In genomic region chrX:161971961-161972502, GRCm38 (mm10) we compare ENCODE assay signal across 21 mouse cellular contexts.
A peak's percentile ranks its signal among the peaks of the same experiment; 100 is the strongest.
DNase-seq lines count a peak whose midpoint lies in the region; ATAC-seq and TF ChIP-seq lines count a peak whose summit lies in the region.
"Had no signal": no experiment of that assay in that cellular context is flagged by ENCODE, and none has a peak within 500 bp of the region (broad histone marks: within the 10 kb centered on the region; RNA-seq: fewer than 3 reads in every experiment).

No protein-coding gene starts in this region.

- H3K79me2 ChIP-seq in MEL (ENCODE audit: control insufficient read depth, insufficient read depth, low read length, poor library complexity), result no peaks in the 10 kb centered on the region

- no peak overlapping the region for H3K4me3 ChIP-seq in liver, embryonic 11.5 days (ENCODE audit: low read depth, low read length)
- H3K4me3 ChIP-seq in MEL (ENCODE audit: control insufficient read depth in 1 of 2, insufficient read depth in 1 of 2, low read depth in 2 of 2, low read length in 2 of 2), result no peak overlapping the region
- no peak overlapping the region for H3K4me3 ChIP-seq in liver, embryonic 14.5 days (ENCODE audit: insufficient read depth in 1 of 2, low read depth in 2 of 2, low read length in 2 of 2)
- H3K4me3 ChIP-seq: embryonic facial prominence, embryonic 13.5 days; forebrain, embryonic 12.5 days; heart, embryonic 13.5 days; hindbrain, embryonic 13.5 days had no signal

- TF ChIP-seq CTCF in MEL (IDR thresholded peaks at IDR 0.05 in 2 of 3, conservative IDR thresholded peaks at IDR 0.05 in 1 of 3; ENCODE audit: control insufficient read depth in 1 of 3, insufficient read depth in 1 of 3, low read depth in 2 of 3, low read length in 3 of 3, poor library complexity in 1 of 3, severe bottlenecking in 1 of 3), result no peak
- TF ChIP-seq CTCF in liver, embryonic 14.5 days (IDR thresholded peaks at IDR 0.05; ENCODE audit: low read depth), result no peak

- 0 out of 2 replicates have a peak, but pooled peaks cover 5% of the 10 kb centered on the region for H3K4me1 ChIP-seq in liver, embryonic 11.5 days (replicated peaks; ENCODE audit: control insufficient read depth, insufficient read depth, low read length)
- H3K4me1 ChIP-seq in MEL (ENCODE audit: control insufficient read depth in 1 of 2, insufficient read depth in 2 of 2, low read length in 2 of 2), result peaks cover 7 to 21% of the 10 kb centered on the region in 2 experiments
- H3K4me1 ChIP-seq in liver, embryonic 14.5 days (replicated peaks; ENCODE audit: control insufficient read depth in 2 of 2, insufficient read depth in 2 of 2, low read length in 1 of 2), result peaks cover 0 to 4% of the 10 kb centered on the region in 2 experiments; a peak in 1 of 4 replicates
- H3K4me1 ChIP-seq: hindbrain, embryonic 13.5 days had no signal

- H3K36me3 ChIP-seq in liver, embryonic 11.5 days (ENCODE audit: control insufficient read depth, insufficient read depth, low read length), result no peaks in the 10 kb centered on the region
- H3K36me3 ChIP-seq in MEL (ENCODE audit: control insufficient read depth in 1 of 2, insufficient read depth in 2 of 2, low read length in 2 of 2), result peaks cover 0 to 28% of the 10 kb centered on the region in 2 experiments; a peak in 2 of 4 replicates
- H3K36me3 ChIP-seq in liver, embryonic 14.5 days (replicated peaks; ENCODE audit: control insufficient read depth, insufficient read depth, low read depth), result no peaks in the 10 kb centered on the region
- H3K36me3 ChIP-seq: embryonic facial prominence, embryonic 13.5 days; forebrain, embryonic 12.5 days; G1E; heart, embryonic 13.5 days; hindbrain, embryonic 13.5 days had no signal

- ATAC-seq in liver, embryonic 11.5 days (replicated peaks; ENCODE audit: low FRiP score), result peak; percentile 80
- peak; percentile 75 for ATAC-seq in liver, embryonic 14.5 days (ENCODE audit: insufficient read depth)
- peak; percentile 81 for ATAC-seq in megakaryocyte-erythroid progenitor cell, adult 5-6 weeks (replicated peaks; ENCODE audit: low FRiP score, low TSS enrichment, poor library complexity, severe bottlenecking)
- ATAC-seq: activated CD4-positive, CD25-positive, alpha-beta regulatory T cell, adult 4 months; forebrain, embryonic 16.5 days; hindbrain, postnatal 0 days had no signal

- no peak for TF ChIP-seq RAD21 in MEL (IDR thresholded peaks at IDR 0.05; ENCODE audit: low read depth, low read length)

- WGBS in liver, embryonic 11.5 days, result 47% methylated on average over 3 of the region's 3 CpGs
- 21% methylated on average over 3 of the region's 3 CpGs for WGBS in liver, embryonic 14.5 days (ENCODE audit: insufficient replicate concordance)

- peak overlapping the region; percentile 48; the same call in 1 of the 2 replicates for H3K27ac ChIP-seq in liver, embryonic 11.5 days (ENCODE audit: low read depth, low read length)
- peak overlapping the region; percentile 62 for H3K27ac ChIP-seq in MEL (ENCODE audit: control insufficient read depth, low read depth, low read length)
- no peak overlapping the region; the same call in 1 of the 2 replicates for H3K27ac ChIP-seq in liver, embryonic 14.5 days
- H3K27ac ChIP-seq: embryonic facial prominence, embryonic 13.5 days; forebrain, embryonic 12.5 days; heart, embryonic 13.5 days; hindbrain, embryonic 13.5 days; hindbrain, postnatal 0 days had no signal

- TF ChIP-seq EP300 in MEL (IDR thresholded peaks at IDR 0.05; ENCODE audit: low read depth in 1 of 2, low read length in 2 of 2), result peak; percentile 33 to 44; a peak in 2 of 4 replicates
- TF ChIP-seq EP300 in liver, embryonic 14.5 days (IDR thresholded peaks at IDR 0.05; ENCODE audit: low read depth), result no peak

- H3K9me3 ChIP-seq in liver, embryonic 11.5 days (ENCODE audit: control insufficient read depth, low read length), result no peaks in the 10 kb centered on the region
- H3K9me3 ChIP-seq in MEL (replicated peaks; ENCODE audit: insufficient read depth, low read length), result no peaks in the 10 kb centered on the region
- no peaks in the 10 kb centered on the region for H3K9me3 ChIP-seq in liver, embryonic 14.5 days (ENCODE audit: control insufficient read depth, low read length)
- H3K9me3 ChIP-seq: embryonic facial prominence, embryonic 13.5 days; forebrain, embryonic 12.5 days; G1E; heart, embryonic 13.5 days; hindbrain, embryonic 13.5 days had no signal

- H3K4me2 ChIP-seq in liver, embryonic 11.5 days, result no peak overlapping the region
- H3K4me2 ChIP-seq in liver, embryonic 14.5 days (ENCODE audit: low read depth), result no peak overlapping the region
- H3K4me2 ChIP-seq: embryonic facial prominence, embryonic 13.5 days; forebrain, embryonic 12.5 days; heart, embryonic 13.5 days; hindbrain, embryonic 13.5 days had no signal

- H3K27me3 ChIP-seq in liver, embryonic 11.5 days (replicated peaks; ENCODE audit: control insufficient read depth, insufficient read depth, low read length), result peaks cover 6% of the 10 kb centered on the region; the same call in 1 of the 2 replicates
- no peaks in the 10 kb centered on the region for H3K27me3 ChIP-seq in MEL (ENCODE audit: control insufficient read depth in 1 of 2, insufficient read depth in 2 of 2, low read length in 2 of 2)
- H3K27me3 ChIP-seq in liver, embryonic 14.5 days (ENCODE audit: control insufficient read depth, insufficient read depth, low read length), result no peaks in the 10 kb centered on the region
- H3K27me3 ChIP-seq: CH12.LX had no signal

- no peak for TF ChIP-seq POLR2A in MEL (IDR thresholded peaks at IDR 0.05; ENCODE audit: control insufficient read depth in 1 of 2, insufficient read depth in 1 of 2, low read depth in 1 of 2, low read length in 2 of 2, poor library complexity in 1 of 2)

- H3K9ac ChIP-seq in liver, embryonic 11.5 days (ENCODE audit: low read depth, low read length), result no peak overlapping the region
- H3K9ac ChIP-seq in MEL (ENCODE audit: control insufficient read depth, low read depth, low read length, poor library complexity, severe bottlenecking), result no peak overlapping the region; the same call in 1 of the 2 replicates
- no peak overlapping the region for H3K9ac ChIP-seq in liver, embryonic 14.5 days (replicated peaks)
- H3K9ac ChIP-seq: embryonic facial prominence, embryonic 13.5 days; forebrain, embryonic 12.5 days; heart, embryonic 13.5 days; hindbrain, embryonic 13.5 days had no signal

- no peak for DNase-seq in liver, embryonic 11.5 days (ENCODE audit: low spot score)
- DNase-seq in liver (no peak), MEL (ENCODE audit: low read depth, low spot score) (peak; percentile 49)
- DNase-seq in liver, embryonic 14.5 days (ENCODE audit: low read depth in 3 of 3, low spot score in 3 of 3), result peak in 1 of 3 experiments; percentile 12
- DNase-seq in spleen, adult 18-20 months, result no peak
- no peak for DNase-seq in ovary, postnatal 14 days (ENCODE audit: low spot score)
- DNase-seq: adrenal gland, postnatal 14 days; cerebellum, adult 18-20 months; cerebellum, adult 9-11 months; cerebellum, postnatal 36 days; gastrocnemius, postnatal 25 days had no signal

TF ChIP-seq in MEL, 35 proteins besides CTCF, POLR2A, EP300 and RAD21:
- TF ChIP-seq TBP (IDR thresholded peaks at IDR 0.05; ENCODE audit: low read depth, low read length) (no peak), ELF1 (IDR thresholded peaks at IDR 0.05; ENCODE audit: low read depth, low read length) (no peak), MEF2A (IDR thresholded peaks at IDR 0.05; ENCODE audit: extremely low read depth, insufficient replicate concordance, low read depth, low read length, poor library complexity, severe bottlenecking) (no peak), CHD2 (IDR thresholded peaks at IDR 0.05; ENCODE audit: low read length) (no peak), SMC3 (IDR thresholded peaks at IDR 0.05; ENCODE audit: low read depth, low read length) (no peak), NRF1 (IDR thresholded peaks at IDR 0.05; ENCODE audit: insufficient read depth, low read depth, low read length, poor library complexity, severe bottlenecking) (no peak), ZKSCAN1 (IDR thresholded peaks at IDR 0.05; ENCODE audit: low read depth, low read length) (no peak), POLR2AphosphoS2 (IDR thresholded peaks at IDR 0.05; ENCODE audit: low read length) (no peak), E2F4 (IDR thresholded peaks at IDR 0.05; ENCODE audit: borderline replicate concordance, low read depth, low read length) (no peak), CHD1 (IDR thresholded peaks at IDR 0.05; ENCODE audit: low read depth, low read length) (no peak), ZC3H11A (IDR thresholded peaks at IDR 0.05; ENCODE audit: low read depth, low read length) (no peak), ZMIZ1 (IDR thresholded peaks at IDR 0.05; ENCODE audit: low read depth, low read length) (no peak), SIN3A (IDR thresholded peaks at IDR 0.05; ENCODE audit: low read length) (no peak; the same call in 1 of the 2 replicates), BHLHE40 (IDR thresholded peaks at IDR 0.05; ENCODE audit: borderline replicate concordance, low read depth, low read length) (no peak), HCFC1 (IDR thresholded peaks at IDR 0.05; ENCODE audit: low read depth, low read length) (no peak), GATA1 (IDR thresholded peaks at IDR 0.05; ENCODE audit: low read depth, low read length) (peak; percentile 54; the same call in 1 of the 2 replicates), JUND (IDR thresholded peaks at IDR 0.05; ENCODE audit: low read depth, low read length) (no peak), TAL1 (IDR thresholded peaks at IDR 0.05; ENCODE audit: low read length) (no peak), MXI1 (IDR thresholded peaks at IDR 0.05; ENCODE audit: low read depth, low read length) (peak; percentile 32; the same call in 1 of the 2 replicates), RCOR1 (IDR thresholded peaks at IDR 0.05; ENCODE audit: low read depth, low read length) (no peak), ETS1 (IDR thresholded peaks at IDR 0.05; ENCODE audit: low read depth, low read length) (no peak), MAZ (IDR thresholded peaks at IDR 0.05; ENCODE audit: low read depth, low read length) (no peak), GABPA (IDR thresholded peaks at IDR 0.05; ENCODE audit: low read depth, low read length) (no peak), MYC (IDR thresholded peaks at IDR 0.05; ENCODE audit: low read depth, low read length) (0 out of 2 replicates have a peak, but pooled peaks have one; percentile 9), ZNF384 (IDR thresholded peaks at IDR 0.05; ENCODE audit: low read depth, low read length) (no peak), MAX (IDR thresholded peaks at IDR 0.05; ENCODE audit: low read length) (no peak), USF2 (IDR thresholded peaks at IDR 0.05; ENCODE audit: borderline replicate concordance in 1 of 2, insufficient read depth in 1 of 2, low read depth in 1 of 2, low read length in 2 of 2) (no peak), TCF12 (IDR thresholded peaks at IDR 0.05; ENCODE audit: low read depth, low read length) (peak; percentile 28; the same call in 1 of the 2 replicates)
